Mouse (Mus musculus): ENCODE data around the gene Vax1.

DNA sequence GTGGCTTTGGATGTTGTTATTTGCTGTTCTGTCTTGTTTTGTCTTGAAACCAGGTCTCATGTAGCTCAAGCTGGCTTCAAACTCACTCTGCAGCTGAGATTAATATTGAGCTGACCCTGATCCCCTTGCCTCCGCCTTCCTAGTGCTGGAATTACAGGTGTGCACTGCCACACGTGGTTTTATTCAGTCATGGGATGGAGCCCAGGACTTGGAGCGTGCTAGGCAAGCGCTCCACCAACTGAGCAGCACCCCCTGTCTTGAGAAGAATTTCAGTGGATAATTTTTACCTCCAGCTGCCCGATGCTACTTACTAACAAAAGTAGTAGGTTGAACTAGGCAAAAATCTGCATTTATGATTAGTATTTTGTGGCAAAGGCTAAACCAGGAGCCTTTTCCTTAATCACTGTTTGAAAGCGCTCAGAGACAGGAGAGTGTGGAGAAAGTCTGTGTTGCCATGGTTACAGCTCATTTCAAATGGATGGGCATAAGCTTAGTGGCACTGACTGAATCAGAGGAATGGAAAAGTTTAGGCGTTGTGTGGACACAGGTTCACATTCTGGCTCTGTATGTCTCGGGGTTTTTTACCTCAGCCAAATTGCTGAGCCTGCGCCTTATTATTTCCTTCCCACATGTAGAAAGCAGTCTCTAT is 24.2 kb downstream of the Vax1 start:
- no peak for TF ChIP-seq CTCF (IDR thresholded peaks at IDR 0.05; ENCODE audit: low read depth, low read length)
- TF ChIP-seq POLR2A (IDR thresholded peaks at IDR 0.05; ENCODE audit: borderline replicate concordance, low read depth, low read length) = no peak
